Mouse (Mus musculus) liver, embryonic 13.5 days (tissue): Measurements from ENCODE around the gene Mapk8ip3. TPM values are rescaled to one million over a fixed set of nuclear protein-coding genes. Genes with fewer than 3 reads are reported as not detected.

Source experiments
- ATAC-seq: fragments of 200-750 bp; cut with Nextera tagmentation; 2 replicates; pipeline ENCODE4 v1.8.0; 2017; ENCODE audit warnings: low read depth, mild to moderate bottlenecking, moderate number of reproducible peaks, moderate library complexity
- DNase-seq: peaks from one replicate; pipeline ENCODE4 v3.0.0; 2022
- H3K27ac ChIP-seq: fragments of 300-500 bp; sonication (generic); 2 replicates; pipeline ENCODE4 v1.5.1; 2015; ENCODE audit warnings: moderate library complexity, mild to moderate bottlenecking, inconsistent platforms
- H3K27me3 ChIP-seq: fragments of 300-500 bp; sonication (generic); 2 replicates; pipeline ENCODE4 v1.6.1; 2015; ENCODE audit warnings: mild to moderate bottlenecking, inconsistent platforms
- H3K36me3 ChIP-seq: fragments of 300-500 bp; sonication (generic); 2 replicates; pipeline ENCODE4 v1.6.1; 2015; ENCODE audit warnings: mild to moderate bottlenecking, inconsistent platforms
- H3K4me1 ChIP-seq: fragments of 300-500 bp; sonication (generic); replicated peaks from 2 replicates; pipeline ENCODE4 v1.6.1; 2015; ENCODE audit warnings: inconsistent platforms
- H3K4me2 ChIP-seq: fragments of 300-500 bp; sonication (generic); 2 replicates; pipeline ENCODE4 v1.6.1; 2015; ENCODE audit warnings: inconsistent platforms, mild to moderate bottlenecking, moderate library complexity
- H3K4me3 ChIP-seq: fragments of 300-500 bp; sonication (generic); replicated peaks from 2 replicates; pipeline ENCODE4 v1.5.1; 2015; ENCODE audit warnings: mild to moderate bottlenecking, inconsistent platforms
- H3K9ac ChIP-seq: fragments of 300-500 bp; sonication (generic); 2 replicates; pipeline ENCODE4 v1.6.1; 2015; ENCODE audit warnings: mild to moderate bottlenecking, inconsistent platforms
- H3K9me3 ChIP-seq: fragments of 300-500 bp; sonication (generic); replicated peaks from 2 replicates; pipeline ENCODE4 v1.6.1; 2016; ENCODE audit warnings: inconsistent platforms
- WGBS: fragments of 180-500 bp; shearing (Covaris S2); methylation state at CpG from one replicate; pipeline ENCODE4 v1.1.7; 2015; ENCODE audit not compliant: insufficient replicate concordance; 5-methylcytosine and 5-hydroxymethylcytosine counted together
- polyA plus RNA-seq: library from polyadenylated mRNA; unstranded; fragments of >200 nt; fragmentation: Nextera tagmentation; extraction: Ambion mirVana; gene quantifications from 2 replicates; pipeline ENCODE4 v1.2.1, GENCODE M21; 2015

Gene Mapk8ip3
- polyA plus RNA-seq, 1 experiment from 2014 or later, result 8.6 TPM

DNA sequence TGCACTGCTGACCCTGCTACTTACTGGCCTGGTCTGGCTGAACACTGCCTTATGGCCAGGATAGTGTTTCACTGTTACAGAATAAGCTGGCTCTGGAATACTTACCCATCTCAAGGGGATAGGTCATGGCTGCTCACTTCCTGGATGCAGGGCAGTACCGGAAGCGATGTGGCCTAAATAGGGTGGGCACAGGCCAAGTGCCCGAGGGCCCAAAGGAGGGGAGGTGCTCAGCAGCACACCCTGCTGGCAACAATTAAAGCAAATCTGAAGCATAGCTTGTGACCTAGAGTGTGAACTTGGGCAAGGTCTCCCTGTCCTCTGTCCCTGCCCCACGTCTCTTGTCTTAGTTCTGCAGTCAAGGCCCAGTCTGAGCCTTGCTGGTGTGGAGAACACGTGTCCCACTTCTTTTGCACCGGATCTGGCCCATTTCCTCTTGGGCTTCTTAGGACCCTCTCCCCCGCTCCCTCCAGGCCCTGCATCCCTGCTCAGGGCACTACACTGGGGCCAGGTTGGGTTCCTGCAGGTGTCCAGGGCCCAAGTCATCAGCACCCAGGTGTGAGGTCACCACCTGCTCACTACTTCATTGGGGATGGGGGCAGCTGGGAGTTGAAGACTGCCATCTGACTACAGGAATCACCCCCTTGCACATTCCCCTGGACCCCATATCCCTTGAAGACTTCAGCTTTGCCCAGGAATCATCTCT, 54.9 kb downstream of the Mapk8ip3 start:
- no peaks in the 10 kb centered on the region for H3K27me3 ChIP-seq
- no peak overlapping the region for H3K4me3 ChIP-seq
- ATAC-seq (no peak), DNase-seq (no peak)
- H3K4me1 ChIP-seq, result peaks cover 44% of the 10 kb centered on the region
- H3K9ac ChIP-seq, result no peak overlapping the region
- WGBS, result 45% methylated on average over 7 of the region's 7 CpGs
- no peak overlapping the region for H3K27ac ChIP-seq
- H3K9me3 ChIP-seq, result no peaks in the 10 kb centered on the region
- peaks cover 35% of the 10 kb centered on the region for H3K36me3 ChIP-seq
- H3K4me2 ChIP-seq, result no peak overlapping the region

DNA sequence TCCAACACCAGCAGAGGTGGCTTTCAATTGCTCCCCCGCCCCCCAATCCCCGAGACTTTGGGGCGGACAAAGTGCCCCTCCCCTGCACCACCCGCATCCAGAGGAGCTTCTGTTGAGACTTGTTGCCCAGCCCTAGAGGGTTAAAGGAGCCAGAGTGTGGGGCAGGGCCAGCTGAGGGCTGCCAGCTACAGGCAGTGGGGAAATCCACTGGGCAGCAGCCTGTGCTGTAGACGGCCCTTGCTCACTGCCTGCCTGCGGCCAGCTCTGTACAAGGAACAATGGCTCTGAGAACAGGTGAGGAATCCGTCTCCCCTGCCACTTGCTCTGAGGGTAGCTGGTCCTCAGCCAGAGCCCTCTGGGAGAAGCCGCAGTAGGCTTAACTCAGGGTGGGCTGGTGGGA, 58.2 kb downstream of the Mapk8ip3 start:
- peaks cover 31% of the 10 kb centered on the region for H3K4me1 ChIP-seq
- peaks cover 19% of the 10 kb centered on the region for H3K36me3 ChIP-seq
- DNase-seq, result no peak
- ATAC-seq, result no peak
- peak overlapping the region; percentile 32; the same call in 1 of the 2 replicates for H3K4me2 ChIP-seq
- peak overlapping the region; percentile 36; the same call in 1 of the 2 replicates for H3K9ac ChIP-seq
- 71% methylated on average over 8 of the region's 8 CpGs for WGBS
- peak overlapping the region; percentile 65 for H3K27ac ChIP-seq
- no peaks in the 10 kb centered on the region for H3K27me3 ChIP-seq
- H3K9me3 ChIP-seq, result no peaks in the 10 kb centered on the region
- H3K4me3 ChIP-seq, result no peak overlapping the region

DNA sequence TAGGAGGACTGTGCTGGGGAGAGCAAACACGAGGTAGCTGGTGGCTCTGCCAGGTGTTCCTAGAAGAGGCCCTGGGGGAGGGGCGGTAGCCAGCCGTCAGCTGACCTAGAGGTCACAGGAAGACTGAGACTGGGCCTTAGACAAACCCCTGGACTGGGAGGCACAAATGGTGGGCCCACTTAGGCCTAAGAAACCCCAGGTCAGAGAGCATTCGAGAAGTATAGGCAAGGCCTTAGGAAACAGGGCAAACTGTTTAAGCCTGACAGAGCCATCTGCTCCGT, 58.7 kb downstream of the Mapk8ip3 start:
- H3K27ac ChIP-seq, result peak overlapping the region; percentile 65
- H3K4me1 ChIP-seq, result peaks cover 30% of the 10 kb centered on the region
- H3K4me3 ChIP-seq, result no peak overlapping the region
- WGBS, result 48% methylated on average over 5 of the region's 5 CpGs
- H3K9ac ChIP-seq, result peak overlapping the region; percentile 36
- no peaks in the 10 kb centered on the region for H3K27me3 ChIP-seq
- peaks cover 14% of the 10 kb centered on the region for H3K36me3 ChIP-seq
- peak; percentile 21; the same call in 1 of the 2 replicates for ATAC-seq
- no peak for DNase-seq
- H3K4me2 ChIP-seq, result peak overlapping the region; percentile 32
- H3K9me3 ChIP-seq, result no peaks in the 10 kb centered on the region

DNA sequence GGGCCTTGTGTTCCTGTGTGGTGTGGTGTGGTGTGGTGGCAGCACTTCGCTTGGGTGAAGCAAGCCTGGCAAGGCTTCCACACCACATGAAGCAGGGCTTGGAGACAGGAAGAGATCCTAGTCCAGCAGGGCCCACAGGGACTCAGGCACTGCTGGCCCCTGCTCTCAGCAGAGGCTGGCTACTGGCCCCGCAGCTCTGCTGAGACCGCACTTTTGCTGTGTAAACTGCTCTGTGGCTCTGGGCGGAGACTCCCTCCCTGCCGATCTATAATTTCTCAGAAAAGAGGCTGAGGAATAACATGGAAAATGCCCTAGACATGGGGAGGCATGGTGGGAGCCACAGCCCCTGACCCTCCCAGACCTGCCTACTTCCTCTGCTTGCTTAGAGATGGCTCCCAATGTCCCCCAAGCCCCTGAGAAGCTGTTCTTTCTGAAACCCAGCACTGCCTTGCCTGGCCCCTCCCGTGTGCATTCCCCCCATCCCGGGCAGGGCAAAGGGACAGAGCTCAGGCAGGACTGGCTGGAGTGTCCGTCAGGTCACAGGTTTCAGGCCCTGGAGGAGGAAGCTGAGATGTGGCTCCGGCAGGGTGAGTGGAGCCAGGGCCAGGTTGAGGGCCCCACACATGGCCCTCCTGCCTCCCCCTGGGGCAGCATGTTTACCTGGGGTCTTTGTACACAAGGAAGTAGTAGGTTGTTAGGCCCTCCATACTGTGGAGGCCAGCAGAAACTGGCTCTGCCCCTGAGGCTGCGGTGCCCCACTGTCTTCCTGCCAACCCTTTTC, 59.3 kb downstream of the Mapk8ip3 start:
- no peak for DNase-seq
- 56% methylated on average over 10 of the region's 10 CpGs for WGBS
- Histone ChIP-seq H3K27me3 (no peaks in the 10 kb centered on the region), H3K4me2 (peak overlapping the region; percentile 32), H3K27ac (peak overlapping the region; percentile 65), H3K36me3 (peaks cover 9% of the 10 kb centered on the region), H3K9ac (peak overlapping the region; percentile 23), H3K4me1 (peaks cover 30% of the 10 kb centered on the region), H3K9me3 (no peaks in the 10 kb centered on the region), H3K4me3 (no peak overlapping the region)
- ATAC-seq, result peak; percentile 53

GRCm38 (mm10) chr17:24874989-24875388, 61.8 kb downstream of the Mapk8ip3 start:
- ATAC-seq (no peak), DNase-seq (no peak)
- H3K4me3 ChIP-seq, result no peak overlapping the region
- no peaks in the 10 kb centered on the region; the same call in 1 of the 2 replicates for H3K27me3 ChIP-seq
- H3K27ac ChIP-seq, result no peak overlapping the region
- H3K4me1 ChIP-seq, result peaks cover 25% of the 10 kb centered on the region
- no peaks in the 10 kb centered on the region for H3K9me3 ChIP-seq
- H3K36me3 ChIP-seq, result no peaks in the 10 kb centered on the region
- 61% methylated on average over 8 of the region's 8 CpGs for WGBS
- no peak overlapping the region for H3K9ac ChIP-seq
- H3K4me2 ChIP-seq, result no peak overlapping the region

DNA sequence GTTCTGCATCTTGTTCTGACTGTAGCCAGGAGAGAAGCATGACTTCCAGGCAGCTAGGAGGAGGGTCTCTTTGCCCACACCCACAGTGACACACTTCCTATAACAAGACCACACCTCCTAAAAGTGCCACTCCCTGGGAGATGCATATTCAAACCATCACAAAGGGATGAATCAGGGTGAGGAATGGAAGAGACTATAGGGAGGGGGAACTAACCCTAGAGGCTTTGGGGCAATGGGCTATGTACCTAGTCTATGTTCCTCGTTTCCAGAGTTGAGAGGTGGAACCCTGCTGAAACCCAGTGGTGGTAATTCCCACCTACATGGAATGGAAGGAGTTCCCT, 62.4 kb downstream of the Mapk8ip3 start:
- no peak for DNase-seq
- no peak overlapping the region for H3K4me2 ChIP-seq

GRCm38 (mm10) chr17:24873695-24874404, 62.9 kb downstream of the Mapk8ip3 start:
- Histone ChIP-seq H3K4me2 (no peak overlapping the region), H3K27me3 (no peaks in the 10 kb centered on the region; the same call in 1 of the 2 replicates), H3K9me3 (no peaks in the 10 kb centered on the region), H3K36me3 (no peaks in the 10 kb centered on the region), H3K4me3 (no peak overlapping the region), H3K4me1 (peaks cover 25% of the 10 kb centered on the region), H3K9ac (no peak overlapping the region), H3K27ac (no peak overlapping the region)
- DNase-seq (no peak), ATAC-seq (no peak)
- 35% methylated on average over 4 of the region's 4 CpGs for WGBS

More for the DNA sequence above, 62.4 kb downstream of the Mapk8ip3 start:
- no peak for ATAC-seq
- Histone ChIP-seq H3K9me3 (no peaks in the 10 kb centered on the region), H3K27ac (no peak overlapping the region), H3K36me3 (no peaks in the 10 kb centered on the region), H3K27me3 (no peaks in the 10 kb centered on the region; the same call in 1 of the 2 replicates), H3K9ac (no peak overlapping the region), H3K4me3 (no peak overlapping the region), H3K4me1 (peaks cover 25% of the 10 kb centered on the region)
- WGBS, result 37% methylated on average over 1 of the region's 1 CpGs

DNA sequence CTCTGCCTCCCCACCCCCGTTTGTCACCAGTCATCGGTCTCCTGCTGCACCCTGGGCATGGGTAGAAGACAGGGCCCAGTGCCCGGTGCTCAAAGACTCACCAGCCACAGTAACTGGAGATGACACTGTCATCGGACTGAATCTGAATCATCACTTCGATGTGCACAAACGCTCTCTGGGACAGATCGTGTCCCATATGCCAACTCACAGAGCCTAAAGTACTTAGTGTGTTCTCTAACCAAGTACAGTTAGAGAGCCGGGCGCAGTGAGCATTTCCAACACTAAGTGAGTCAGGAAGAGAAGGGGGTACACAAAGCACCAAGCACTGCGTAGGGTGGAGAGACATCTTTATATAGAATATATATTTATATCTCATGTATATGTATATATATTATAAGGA, 68.9 kb downstream of the Mapk8ip3 start:
- DNase-seq (no peak), ATAC-seq (no peak)
- no peaks in the 10 kb centered on the region; the same call in 1 of the 2 replicates for H3K27me3 ChIP-seq
- H3K9ac ChIP-seq, result no peak overlapping the region
- H3K9me3 ChIP-seq, result no peaks in the 10 kb centered on the region
- H3K4me2 ChIP-seq, result no peak overlapping the region
- WGBS, result 87% methylated on average over 10 of the region's 10 CpGs
- no peaks in the 10 kb centered on the region for H3K4me1 ChIP-seq
- no peak overlapping the region for H3K4me3 ChIP-seq
- H3K36me3 ChIP-seq, result peaks cover 32% of the 10 kb centered on the region
- H3K27ac ChIP-seq, result no peak overlapping the region

DNA sequence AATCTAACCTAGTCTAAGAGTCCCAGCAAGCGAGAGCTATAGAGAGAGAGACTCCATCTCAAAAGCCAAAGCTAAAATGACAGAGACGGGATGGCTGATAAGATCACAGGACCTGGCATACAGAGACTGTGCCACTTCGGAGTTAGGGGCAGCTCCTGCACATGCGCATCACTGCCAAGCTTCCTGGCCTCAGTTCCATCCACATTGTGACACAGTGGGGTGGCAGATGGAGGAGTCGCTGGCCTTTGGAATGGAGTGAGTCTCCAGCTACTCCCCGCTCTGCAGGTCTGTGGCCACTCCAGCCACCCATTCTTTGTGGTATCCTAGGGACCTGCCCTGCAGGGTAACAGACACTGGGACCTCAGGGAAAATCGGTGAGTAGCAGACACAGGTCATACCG, 71.0 kb downstream of the Mapk8ip3 start, which contains the start of gene Igfals:
Gene Igfals (plus strand): TSS at position 222 of the 400 bp plus-strand sequence.
- 81% methylated on average over 8 of the region's 8 CpGs for WGBS
- Histone ChIP-seq H3K27ac (no peak within 1 kb of the TSS; the same call in 1 of the 2 replicates), H3K36me3 (peaks cover 53% of the 10 kb centered on the region), H3K9ac (no peak within 1 kb of the TSS), H3K4me1 (peaks cover 11% of the 10 kb centered on the region), H3K4me2 (no peak within 1 kb of the TSS), H3K27me3 (no peaks in the 10 kb centered on the region; the same call in 1 of the 2 replicates), H3K4me3 (no peak within 1 kb of the TSS), H3K9me3 (no peaks in the 10 kb centered on the region)
- ATAC-seq (no peak), DNase-seq (no peak)

DNA sequence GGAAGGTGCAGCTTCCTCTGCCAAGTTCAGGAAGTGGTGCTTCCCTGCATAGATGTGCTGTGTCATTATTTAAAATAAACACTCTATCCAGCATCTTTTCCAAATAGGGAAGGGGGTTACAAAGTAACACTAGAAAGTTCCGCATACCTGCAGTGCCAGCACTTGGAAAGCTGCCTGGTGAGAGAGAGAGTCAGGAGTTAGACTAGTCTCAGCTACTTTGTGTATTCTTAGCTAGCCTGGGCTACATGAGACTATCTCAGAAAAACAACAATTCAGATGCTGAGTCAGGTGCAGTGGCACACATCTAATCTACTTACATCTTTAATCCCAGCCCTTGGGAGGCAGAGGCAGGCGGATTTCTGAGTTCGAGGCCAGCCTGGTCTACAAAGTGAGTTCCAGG, 75.0 kb downstream of the Mapk8ip3 start:
- H3K4me1 ChIP-seq, result peaks cover 51% of the 10 kb centered on the region
- peaks cover 84% of the 10 kb centered on the region for H3K36me3 ChIP-seq
- DNase-seq (no peak), ATAC-seq (no peak)
- H3K9me3 ChIP-seq, result no peaks in the 10 kb centered on the region
- 82% methylated on average over 3 of the region's 3 CpGs for WGBS
- H3K27ac ChIP-seq, result peak overlapping the region; percentile 90
- no peak overlapping the region for H3K9ac ChIP-seq
- no peaks in the 10 kb centered on the region for H3K27me3 ChIP-seq
- H3K4me3 ChIP-seq, result no peak overlapping the region
- no peak overlapping the region for H3K4me2 ChIP-seq

- ATAC-seq, result peak; percentile 81
- WGBS, result 89% methylated on average over 8 of the region's 8 CpGs
- Histone ChIP-seq H3K4me1 (peaks cover 66% of the 10 kb centered on the region), H3K9ac (peak overlapping the region; percentile 59), H3K27me3 (no peaks in the 10 kb centered on the region), H3K4me2 (peak overlapping the region; percentile 44), H3K36me3 (peaks cover 88% of the 10 kb centered on the region), H3K9me3 (no peaks in the 10 kb centered on the region), H3K27ac (peak overlapping the region; percentile 90), H3K4me3 (0 out of 2 replicates have a peak overlapping the region, but pooled peaks have one; percentile 3)
- no peak for DNase-seq
Observed at GRCm38 (mm10) chr17:24860076-24860475, 76.7 kb downstream of the Mapk8ip3 start.
